Mouse (Mus musculus): ENCODE measurements at regions not wholly inside any gene's neighbourhood (a gene's known extent, or its start where the extent isn't known, plus 50 kb on each side); places are given as distances from the start of the nearest gene placed in this dataset.

DNA sequence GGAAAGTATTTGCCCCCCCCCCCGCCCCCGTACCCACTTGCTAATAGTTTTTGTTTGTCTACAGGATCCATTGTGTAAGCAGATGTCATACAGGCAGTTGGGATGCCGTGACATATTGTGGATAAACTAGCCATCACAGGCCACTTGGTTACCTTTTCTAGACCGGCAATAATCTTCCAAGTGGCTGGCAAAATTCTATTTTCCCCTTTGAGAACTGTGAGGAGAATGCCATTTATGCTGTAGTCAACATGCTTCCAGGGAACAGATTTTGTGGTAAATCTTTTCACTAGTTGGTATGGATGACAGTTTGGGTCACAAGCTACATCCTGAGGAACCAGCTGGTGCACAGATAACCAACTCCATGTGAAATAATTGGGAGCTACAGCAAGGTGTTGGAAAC is 456.5 kb upstream of the Plxna2 start:
- no peak for DNase-seq

DNA sequence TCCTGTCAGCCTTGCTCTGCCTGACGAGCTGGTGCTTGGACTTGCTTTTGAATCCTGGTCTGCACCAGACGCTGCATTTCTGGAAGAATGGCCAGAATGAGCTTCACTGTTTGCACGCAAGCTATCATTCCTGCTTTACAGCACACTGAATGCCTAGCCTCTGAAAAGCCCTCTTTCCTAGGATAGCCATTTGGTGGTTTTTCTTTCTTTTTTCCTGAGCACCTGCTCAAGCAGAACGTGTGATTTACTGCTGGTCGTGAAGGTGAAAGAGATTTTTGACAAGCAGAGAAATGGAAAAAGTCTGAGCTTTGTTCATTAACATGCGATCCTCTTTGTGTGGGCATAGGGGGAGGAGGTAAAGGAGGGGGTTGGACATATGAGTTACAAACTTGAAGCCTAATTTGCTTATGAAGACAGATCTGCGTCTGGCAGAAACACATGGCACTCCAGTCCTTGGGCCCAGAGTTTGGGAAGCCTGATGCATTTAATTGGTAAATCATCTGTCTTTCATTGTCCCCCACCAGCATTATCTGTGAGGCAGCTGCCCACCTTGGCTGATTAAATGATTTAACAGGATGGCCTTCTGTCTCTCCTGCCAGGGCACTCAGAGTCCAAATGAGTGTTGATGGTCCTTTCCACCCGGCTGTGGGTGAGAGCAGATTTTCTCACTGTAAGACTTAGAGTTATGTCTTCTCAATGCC is 457.1 kb upstream of the Plxna2 start:
- DNase-seq, result no peak

DNA sequence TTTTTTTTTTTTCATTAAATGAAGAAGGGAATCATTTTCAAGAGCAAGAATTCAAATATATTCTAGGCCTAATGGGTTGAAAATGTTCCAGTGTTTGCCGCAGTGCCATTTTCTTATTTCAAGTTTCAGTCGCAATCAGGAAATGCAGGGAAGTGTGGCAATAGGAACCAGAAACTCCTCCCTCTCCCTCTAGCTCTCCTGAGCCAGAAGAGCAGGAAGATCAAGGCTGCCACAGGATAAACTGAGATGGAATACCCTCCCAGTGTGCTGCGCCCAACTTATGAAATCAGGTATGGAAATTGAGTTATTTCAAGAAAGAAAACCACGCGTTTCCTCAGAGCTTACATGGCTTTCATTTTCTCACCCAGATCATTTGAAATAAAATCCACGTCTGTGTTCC is 460.8 kb upstream of the Plxna2 start:
- no peak for DNase-seq

DNA sequence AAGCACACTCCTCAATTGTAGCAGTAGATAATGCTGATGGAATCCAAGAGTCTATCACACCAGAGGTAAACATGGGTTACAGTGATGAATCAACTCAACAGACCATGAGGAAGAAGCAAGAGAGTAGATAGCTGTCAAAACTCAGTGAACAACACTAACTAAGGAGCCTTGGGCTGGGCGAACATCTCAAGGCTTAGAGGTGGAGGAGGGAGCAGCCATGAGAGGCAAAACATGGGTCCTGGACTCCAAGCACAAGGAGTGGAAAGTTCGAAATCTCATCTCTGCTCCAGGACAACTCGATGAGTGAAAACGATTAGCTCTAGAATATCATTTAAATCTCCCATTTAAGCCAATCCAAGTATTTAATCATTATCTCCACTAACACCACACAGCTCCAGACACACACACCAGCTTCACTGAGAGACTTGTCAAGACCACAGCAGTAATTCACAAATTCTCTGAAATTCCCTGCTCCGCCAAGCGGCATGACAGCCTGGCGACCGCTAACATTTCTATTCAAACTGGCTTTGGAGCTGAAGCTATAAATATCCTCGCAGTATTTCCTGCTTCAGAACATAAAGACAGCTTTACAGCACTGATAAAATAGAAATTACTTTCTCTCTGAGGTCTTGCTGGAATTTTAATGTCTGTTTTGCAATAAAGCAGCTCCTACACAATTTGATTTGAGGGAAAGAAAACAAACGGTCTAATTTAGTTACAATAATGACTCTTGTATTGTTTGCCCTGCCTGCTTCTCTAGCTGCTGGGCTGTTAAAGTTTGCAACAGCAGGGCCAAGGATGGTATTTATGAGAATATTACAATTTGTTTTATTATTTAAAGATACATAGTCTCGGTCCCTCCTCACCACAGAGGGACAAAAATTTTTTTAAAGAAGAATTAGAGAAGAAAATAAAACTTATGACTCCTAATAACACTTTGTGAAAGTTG is 469.3 kb upstream of the Plxna2 start:
- no peak for DNase-seq

DNA sequence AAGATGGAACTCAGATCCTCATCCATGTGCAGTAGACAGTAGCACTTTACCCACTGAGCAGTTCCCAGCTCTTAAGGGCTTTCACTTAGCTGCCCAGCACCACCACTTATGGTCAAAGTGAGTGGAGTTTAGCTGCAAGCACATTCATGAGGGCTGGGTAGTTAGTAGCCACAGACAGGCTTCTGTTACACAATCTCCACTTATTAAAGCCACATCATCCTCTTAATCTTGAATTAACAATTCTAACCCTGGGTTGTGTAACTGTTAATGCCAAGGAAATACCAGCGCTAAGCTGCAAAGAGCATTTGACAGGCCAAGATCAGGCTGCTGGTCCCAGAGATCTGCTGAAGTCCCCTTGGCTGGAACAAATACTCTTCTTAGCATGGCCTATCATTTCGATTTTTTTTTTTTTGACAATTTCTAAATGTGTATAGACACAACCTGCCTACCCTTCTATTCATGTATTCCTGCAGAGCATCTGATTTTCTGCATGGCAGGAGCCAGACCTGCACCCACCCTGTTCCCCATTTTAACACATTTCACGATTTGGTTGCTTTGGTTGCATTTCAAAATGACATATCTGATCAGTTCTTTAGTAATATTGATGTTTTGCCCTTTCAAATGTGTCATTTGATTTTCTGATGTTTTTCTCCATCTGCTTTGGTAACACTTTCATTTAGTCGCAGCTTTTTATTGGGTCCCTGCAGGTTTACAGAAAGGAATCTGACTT is 500.2 kb upstream of the Plxna2 start:
- no peak for DNase-seq

DNA sequence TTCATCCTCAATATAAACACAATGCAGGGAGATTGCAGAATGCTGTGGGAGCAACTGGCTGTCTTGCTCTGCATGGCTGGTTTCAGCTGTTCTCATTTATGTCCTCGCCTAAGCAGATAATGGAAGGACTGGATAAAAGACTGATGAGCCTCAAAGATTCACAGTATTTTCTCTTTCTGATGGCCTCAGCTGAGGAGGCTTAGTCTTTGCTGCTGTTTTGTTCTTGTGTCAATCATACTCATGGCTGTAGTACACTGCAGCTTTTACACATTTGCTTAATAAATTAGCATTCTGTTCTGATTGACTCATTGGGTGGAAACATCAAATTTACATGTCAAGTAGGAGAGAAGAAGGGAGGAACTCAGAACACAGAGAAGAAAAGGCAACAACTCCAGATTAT is 503.6 kb upstream of the Plxna2 start:
- no peak for DNase-seq

DNA sequence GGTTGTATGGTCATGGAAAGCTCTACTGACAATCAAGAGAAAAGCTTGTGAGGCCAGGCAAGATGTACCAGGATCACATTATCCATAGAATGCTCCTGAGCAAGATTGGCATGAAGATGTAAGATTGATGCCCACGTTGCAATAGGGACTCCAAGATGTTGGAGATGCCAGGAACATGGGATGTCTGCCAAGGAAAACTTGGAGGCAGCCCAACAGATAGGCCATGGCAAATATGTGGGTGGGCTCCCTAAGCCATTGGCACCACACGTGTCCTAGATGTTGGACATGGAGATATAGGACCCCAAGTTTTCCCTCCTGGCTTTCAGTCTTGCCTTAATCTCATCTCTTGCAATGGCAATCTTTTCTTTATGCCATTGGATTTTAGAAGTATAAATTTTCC is 506.1 kb upstream of the Plxna2 start:
- DNase-seq, result no peak

DNA sequence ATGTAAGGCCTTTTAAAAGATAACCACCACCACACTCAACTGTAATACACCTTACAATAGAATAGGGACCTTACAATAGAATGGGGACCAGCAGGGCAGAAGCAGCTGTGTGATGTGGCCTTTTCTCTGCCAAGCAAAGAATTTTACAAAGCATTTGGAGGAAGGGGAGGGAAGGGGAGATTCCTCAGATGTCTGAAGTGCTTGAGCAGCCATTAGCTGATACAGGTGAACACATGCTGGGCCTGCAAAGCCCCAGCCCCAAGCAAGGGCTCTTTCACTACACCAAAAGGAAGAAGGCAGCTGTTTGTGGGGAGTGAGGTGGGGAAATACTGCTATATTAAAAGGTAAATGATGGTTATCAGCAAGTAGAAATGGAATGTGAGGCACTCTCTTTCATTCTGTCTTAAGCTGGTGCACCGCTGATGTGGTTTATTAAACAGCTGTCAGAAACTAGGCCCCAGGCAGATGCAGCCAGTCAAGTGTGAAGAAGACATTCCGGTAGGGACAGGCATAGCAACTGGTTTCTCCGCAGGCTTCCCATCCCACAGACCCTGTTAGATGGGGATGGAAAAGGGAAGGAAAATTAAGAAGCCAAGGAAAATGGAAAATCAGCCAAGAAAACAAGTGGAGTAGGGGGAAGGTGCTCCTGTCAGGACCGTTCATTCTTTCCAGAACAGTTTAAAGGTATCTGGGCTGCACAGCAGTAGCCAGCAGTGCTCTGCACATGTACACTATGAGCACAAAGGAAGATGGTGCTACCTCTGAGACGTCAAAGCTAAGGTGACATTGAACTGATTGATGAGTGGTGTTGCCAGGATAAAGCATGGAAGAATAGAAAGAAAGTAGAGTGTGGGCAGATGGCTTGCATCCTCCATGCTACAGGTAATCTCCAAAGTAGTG is 508.6 kb upstream of the Plxna2 start:
- DNase-seq, result no peak

DNA sequence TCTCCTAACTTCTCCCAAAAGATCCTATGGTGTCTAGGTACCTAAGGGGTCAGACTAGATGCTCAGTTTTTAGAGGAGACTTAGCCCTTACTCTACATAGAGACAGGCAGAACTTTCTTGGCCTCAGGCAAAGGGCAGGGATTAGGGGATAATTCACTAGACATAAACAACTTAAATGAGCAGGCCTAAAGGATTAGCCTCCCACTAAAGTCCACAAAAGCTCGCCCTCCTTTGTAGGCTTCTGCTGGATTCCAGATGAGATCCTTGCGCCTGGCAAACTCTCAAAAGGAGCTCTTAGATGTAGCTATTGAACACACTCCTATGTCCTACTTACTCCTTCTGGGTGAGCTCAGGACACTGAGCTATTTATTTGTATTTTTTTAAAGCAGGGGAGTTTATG is 509.9 kb upstream of the Plxna2 start:
- no peak for DNase-seq

DNA sequence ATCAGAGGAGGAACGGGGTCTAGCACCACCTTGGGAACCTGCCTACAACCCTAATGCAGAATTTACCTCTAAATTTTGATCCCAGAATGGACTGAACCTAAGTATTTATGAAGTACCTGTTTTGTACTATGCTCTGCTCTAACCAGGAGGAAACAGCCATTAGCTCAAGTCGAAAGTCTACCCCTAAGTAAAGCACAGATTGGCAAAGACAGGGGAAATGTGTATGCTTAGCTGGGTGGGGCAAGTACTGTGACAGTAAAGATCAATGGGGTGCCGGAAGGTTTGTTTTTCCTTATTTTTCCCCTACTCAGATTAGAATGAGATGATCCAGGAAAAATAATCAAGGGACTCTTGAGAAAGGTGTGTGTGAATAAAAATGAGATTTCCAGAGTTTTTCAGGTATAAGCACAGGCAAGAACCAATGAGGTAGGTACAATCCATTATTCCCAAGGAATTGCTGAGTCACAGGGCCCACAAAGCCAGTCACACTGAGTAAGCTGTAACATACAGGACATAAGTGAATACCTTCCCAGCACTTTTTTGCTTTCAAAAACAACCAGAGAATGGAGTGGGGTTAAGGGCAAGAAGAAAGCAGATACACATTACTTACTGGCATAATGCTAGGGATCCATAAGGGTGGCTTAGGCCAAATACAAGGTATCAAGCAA is 510.6 kb upstream of the Plxna2 start:
- DNase-seq, result no peak

DNA sequence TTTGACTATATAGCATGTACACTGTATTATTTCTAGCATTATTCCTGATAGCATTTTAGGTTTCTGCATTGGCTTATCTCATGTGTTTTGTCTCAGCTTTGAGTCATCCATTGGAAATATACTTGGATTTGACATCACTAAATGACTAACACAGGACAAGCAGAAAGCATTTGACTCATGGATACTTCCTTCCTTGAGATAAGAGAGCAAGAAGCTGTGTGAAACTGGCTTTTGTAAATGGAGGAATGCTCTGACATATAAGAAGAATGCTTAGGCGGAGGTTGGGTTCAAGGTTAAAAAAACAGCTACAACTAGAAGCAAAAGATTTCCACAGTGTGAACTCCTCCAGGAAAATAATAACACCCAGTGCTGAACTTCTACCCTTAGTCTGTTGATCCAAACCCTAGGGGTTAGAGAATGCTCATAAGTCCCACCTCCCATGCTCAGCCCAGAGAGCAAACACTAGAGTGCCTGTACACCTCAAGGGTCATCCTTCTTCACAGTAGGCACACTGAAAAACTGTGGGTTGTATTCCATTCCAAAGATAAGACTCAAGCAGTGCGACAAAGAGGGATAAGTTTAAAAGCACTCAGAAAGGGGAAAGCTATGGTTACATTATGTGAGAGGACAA is 528.0 kb upstream of the Plxna2 start:
- DNase-seq, result no peak

DNA sequence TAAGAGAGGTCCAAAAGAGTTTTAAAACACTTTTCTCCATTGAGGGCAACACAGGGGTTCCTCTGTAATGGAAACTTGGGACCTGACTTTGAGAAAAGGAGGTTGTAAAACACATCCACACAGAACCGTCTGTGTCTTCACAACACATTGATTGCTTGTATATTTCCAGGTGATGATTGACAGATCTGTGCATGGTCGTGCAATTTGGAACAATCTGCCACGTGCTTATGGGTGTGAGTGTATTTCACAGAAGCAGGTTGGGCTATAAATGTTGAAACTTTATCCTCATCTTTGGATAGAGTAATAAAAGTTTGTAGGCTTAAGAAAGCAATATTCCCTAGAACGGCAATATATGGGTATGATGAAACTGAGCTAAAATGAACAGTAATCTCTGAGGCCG is 559.5 kb upstream of the Plxna2 start:
- no peak for DNase-seq

DNA sequence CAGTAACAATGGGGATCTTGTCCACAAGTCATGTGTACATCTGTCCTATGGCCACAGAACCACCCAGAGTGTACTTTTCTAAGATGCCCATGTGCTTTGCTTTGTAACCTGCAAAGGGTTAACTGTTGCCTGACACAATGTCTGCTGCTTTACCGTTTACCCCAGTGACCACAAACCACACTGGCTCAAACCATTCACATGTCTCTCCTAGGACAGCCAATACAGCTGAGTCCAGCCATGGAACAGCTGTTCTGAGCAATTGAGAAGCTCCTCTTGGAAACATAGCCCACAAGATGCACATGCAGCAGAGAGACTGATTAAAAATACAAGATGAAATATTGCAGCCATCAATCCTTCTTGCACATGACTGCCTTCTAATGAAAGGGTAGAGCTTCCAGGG is 561.5 kb upstream of the Plxna2 start:
- DNase-seq, result no peak

DNA sequence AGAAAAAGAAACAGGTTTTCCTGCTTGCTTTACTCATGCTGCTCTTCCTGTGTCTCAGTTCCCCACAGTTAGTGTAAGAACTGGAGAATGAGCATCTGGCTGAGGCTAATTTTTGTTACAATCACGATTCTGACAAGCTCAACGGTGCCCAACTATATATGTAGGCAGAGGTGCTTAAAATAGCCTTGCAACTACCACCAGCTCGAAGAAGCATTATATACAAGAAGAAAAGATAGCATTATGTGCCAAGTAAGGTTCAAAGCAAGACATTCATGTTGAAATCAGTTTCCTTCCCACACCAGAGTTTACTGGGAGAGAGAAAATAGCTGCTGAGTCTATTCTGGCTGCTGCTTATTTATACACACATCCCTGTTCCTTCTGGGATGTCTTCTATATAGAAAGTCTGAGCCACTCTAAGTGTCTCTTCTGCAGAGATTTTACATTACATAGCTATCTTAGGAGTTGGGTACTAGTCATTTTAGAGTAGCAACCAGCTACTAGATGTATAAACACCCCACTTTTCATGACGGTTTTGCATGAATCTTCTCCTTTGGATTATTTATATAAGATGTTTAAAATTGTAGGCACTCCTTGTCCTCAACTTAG is 568.2 kb upstream of the Plxna2 start:
- DNase-seq, result no peak

DNA sequence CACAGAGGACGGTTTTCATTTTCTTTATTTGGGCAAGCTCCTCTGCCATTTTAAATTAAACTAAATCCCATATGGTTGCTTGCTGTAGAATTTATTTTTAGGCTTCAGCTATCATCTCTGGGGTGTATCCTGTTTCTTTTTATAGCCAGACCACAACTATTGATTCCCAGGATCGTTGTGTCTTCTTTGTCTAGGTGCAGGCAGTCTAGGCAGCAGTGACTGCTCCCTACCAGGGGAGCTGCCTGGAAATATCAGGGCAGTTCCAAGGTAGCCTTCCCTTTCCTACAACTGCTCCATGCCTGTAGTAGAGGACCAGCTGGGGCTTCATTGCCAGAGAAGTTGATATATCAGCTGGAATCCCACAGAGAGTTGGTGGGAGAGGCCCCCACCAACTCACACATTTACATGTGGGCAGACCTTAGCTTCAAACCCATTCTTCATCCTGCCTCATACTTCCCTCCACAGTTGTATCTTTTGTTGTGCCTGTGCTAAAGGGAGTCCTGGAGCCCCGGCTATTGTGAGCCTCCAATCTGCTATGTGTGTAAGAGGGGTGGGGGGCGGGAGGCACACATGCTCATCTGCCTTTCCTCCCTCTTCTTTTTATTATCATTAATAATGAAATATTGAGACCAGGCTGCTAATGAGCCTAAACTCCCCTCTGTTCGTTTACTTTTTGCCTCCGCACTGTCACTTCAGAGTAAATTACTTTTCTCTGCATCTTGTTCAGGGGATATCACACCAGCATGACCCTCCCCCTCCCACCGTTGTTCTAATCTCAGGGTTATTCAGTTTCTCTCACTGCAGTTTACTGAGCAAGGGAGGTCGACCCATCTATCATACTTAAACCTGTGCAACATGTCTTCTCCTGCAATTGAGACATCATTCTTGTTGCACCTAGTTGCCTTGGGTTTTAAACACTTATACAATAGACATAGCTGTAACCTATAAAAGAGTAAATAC is 576.3 kb upstream of the Plxna2 start:
- DNase-seq, result no peak

DNA sequence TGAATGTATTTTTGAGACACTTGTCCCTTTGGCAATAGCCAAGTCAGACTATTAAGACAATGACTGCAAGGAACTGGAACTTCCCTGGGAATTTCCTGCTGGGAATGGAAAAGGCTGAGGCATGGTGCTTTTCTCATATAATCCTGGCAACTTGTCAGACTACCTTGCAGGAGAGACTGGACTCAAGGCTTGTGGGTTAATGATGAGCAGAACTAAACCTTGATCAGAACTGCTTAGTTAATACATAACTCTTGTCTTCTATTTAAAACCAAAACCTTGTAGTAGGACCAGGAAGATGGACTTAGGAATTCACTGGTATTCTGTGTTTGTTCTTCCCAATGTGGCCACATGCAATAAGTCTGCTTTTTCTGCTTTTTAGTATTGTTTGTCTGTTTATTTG is 579.3 kb upstream of the Plxna2 start:
- DNase-seq, result no peak

DNA sequence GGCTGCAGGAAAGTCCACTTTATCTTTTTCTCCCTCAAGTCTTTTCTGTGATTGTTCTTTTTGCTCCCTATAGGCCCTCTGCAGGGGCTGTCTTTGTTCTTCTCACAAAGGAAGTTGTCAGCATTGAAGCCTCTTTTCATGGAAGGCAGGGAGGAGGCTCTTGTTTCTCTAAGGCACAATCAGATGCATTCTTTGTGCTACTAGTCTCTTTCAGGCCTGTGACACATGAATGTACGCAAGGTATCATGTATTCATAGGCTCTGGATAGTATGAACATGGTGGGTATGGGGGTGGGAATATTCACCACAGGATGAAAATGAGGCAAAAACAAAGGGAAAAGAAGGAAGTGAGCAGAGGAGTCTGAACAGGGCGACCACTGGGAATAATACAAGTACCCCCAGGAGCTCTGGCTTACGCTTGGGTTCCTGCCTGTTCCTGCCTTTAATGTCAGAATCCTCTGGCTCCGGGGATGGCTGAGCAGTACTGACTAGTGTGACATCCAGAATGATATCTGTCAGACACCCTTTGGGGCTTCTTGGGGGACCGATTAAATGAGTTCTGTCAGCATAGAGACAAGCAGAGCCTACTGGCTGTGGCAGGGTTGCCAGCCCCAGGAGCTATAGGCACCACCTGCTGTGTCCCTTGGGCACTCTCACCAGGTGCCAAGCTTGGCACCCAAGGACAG is 583.7 kb upstream of the Plxna2 start:
- no peak for DNase-seq

DNA sequence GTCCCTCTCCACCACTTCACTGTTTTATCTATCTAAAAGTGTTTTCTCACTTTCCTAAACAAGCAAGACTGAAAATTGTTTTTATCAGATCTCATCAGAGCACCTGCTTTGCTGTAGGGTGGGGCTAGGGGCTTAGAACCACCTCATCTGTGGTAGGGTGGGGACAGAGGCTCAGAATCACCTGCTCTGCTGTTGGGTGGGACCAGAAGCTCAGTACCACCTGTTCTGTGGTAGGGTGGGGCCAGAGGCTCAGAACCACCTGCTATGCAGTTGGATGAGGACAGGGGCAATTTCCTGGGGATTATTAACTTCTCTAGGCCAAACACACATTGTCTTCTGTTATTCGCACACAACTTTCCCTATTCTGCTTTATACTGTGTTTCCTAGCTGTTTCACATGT is 585.4 kb upstream of the Plxna2 start:
- DNase-seq, result no peak

DNA sequence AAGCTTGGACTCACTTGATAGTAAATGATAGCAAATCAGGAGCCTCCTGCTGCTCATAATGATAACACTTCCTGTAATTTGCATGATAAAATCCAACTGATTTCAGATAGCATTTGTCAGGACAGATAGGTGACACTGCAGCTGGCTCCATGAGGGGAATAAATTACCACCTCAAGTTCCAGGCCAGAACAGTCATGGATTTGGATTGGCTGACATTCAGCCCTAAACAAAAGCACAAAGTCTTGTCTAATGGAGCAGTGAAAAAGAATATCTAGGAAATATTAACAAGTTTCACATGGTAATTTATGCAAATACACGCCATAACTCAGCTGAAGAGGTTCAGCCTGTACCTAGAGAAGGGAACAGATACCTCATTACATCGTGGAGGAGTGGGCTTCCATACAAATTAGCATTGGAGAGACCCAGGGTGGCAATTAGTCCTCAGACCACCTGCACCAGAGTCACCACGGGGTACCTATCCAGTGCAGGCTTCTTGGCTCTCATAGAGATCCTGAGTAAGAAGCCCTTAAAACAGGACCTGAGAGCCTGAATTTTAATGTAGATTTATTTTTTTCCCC is 587.3 kb upstream of the Plxna2 start:
- no peak for DNase-seq

All from thymus, postnatal 25 days (tissue).